ENCODE assay signal across 10 mouse cellular contexts in genomic region chr12:82616486-82616812, GRCm38 (mm10). TPM values are rescaled to one million over a fixed set of nuclear protein-coding genes. Genes with fewer than 3 reads are reported as not detected.
DNase-seq lines count a peak whose midpoint lies in the region; ATAC-seq and TF ChIP-seq lines count a peak whose summit lies in the region.
"Had no signal": no experiment of that assay in that cellular context is flagged by ENCODE, and none has a peak within 500 bp of the region (broad histone marks: within the 10 kb centered on the region; RNA-seq: fewer than 3 reads in every experiment).

No protein-coding gene starts in this region.

- H3K4me3 ChIP-seq in heart, adult 2 months: peak overlapping the region; percentile 64
- peak overlapping the region; percentile 76 for H3K4me3 ChIP-seq in heart, postnatal 0 days (ENCODE audit: low read depth, low read length)
- H3K4me3 ChIP-seq in liver, embryonic 16.5 days (ENCODE audit: low read depth, low read length): peak overlapping the region; percentile 50
- H3K4me3 ChIP-seq: myocyte had no signal

- H3K4me2 ChIP-seq in heart, postnatal 0 days (ENCODE audit: low read depth, low read length): peak overlapping the region; percentile 81
- peak overlapping the region; percentile 62 for H3K4me2 ChIP-seq in liver, embryonic 16.5 days (ENCODE audit: low read depth, low read length)

- intact Hi-C loops in heart, adult 2 months (cut with DNase I): loop anchor here (10.0 kb wide), 2 partner anchors 328 to 398 kb away; no protein-coding TSS in a partner anchor

- no peaks in the 10 kb centered on the region for H3K27me3 ChIP-seq in heart, adult 2 months (ENCODE audit: control insufficient read depth, insufficient read depth, low read length)
- H3K27me3 ChIP-seq in heart, postnatal 0 days (ENCODE audit: control insufficient read depth, insufficient read depth, low read length): no peaks in the 10 kb centered on the region
- H3K27me3 ChIP-seq in liver, embryonic 16.5 days (ENCODE audit: control insufficient read depth, insufficient read depth, low read depth, low read length): peaks cover 35% of the 10 kb centered on the region
- H3K27me3 ChIP-seq: CH12.LX had no signal

- H3K27ac ChIP-seq in heart, adult 2 months: peak overlapping the region; percentile 68
- H3K27ac ChIP-seq in heart, postnatal 0 days (ENCODE audit: low read depth): peak overlapping the region; percentile 37; the same call in 1 of the 2 replicates
- H3K27ac ChIP-seq in liver, embryonic 16.5 days (ENCODE audit: low read length): no peak overlapping the region

- WGBS in heart, adult 2 months: 4% methylated on average over 19 of the region's 19 CpGs
- WGBS in heart, postnatal 0 days: 2% methylated on average over 19 of the region's 19 CpGs
- WGBS in liver, embryonic 16.5 days (ENCODE audit: insufficient replicate concordance): 3% methylated on average over 19 of the region's 19 CpGs

- H3K9me3 ChIP-seq in heart, postnatal 0 days (replicated peaks; ENCODE audit: control insufficient read depth, low read length): no peaks in the 10 kb centered on the region
- no peaks in the 10 kb centered on the region for H3K9me3 ChIP-seq in liver, embryonic 16.5 days (replicated peaks; ENCODE audit: control insufficient read depth, low read length)

- no peaks in the 10 kb centered on the region for H3K79me2 ChIP-seq in heart, adult 2 months (replicated peaks; ENCODE audit: control insufficient read depth, insufficient read depth, low read length)

- H3K4me1 ChIP-seq in heart, adult 2 months (ENCODE audit: control insufficient read depth, insufficient read depth, low read length): no peaks in the 10 kb centered on the region
- H3K4me1 ChIP-seq in heart, postnatal 0 days (ENCODE audit: control insufficient read depth, insufficient read depth): peaks cover 19% of the 10 kb centered on the region
- no peaks in the 10 kb centered on the region for H3K4me1 ChIP-seq in liver, embryonic 16.5 days (ENCODE audit: control insufficient read depth, low read depth, low read length)

- H3K36me3 ChIP-seq in heart, adult 2 months (ENCODE audit: control insufficient read depth, insufficient read depth, low read length): no peaks in the 10 kb centered on the region
- H3K36me3 ChIP-seq in heart, postnatal 0 days (replicated peaks; ENCODE audit: control insufficient read depth, insufficient read depth, low read length): no peaks in the 10 kb centered on the region
- H3K36me3 ChIP-seq in liver, embryonic 16.5 days (ENCODE audit: control insufficient read depth, insufficient read depth): no peaks in the 10 kb centered on the region

- TF ChIP-seq POLR2A in heart, adult 2 months (IDR thresholded peaks at IDR 0.05; ENCODE audit: insufficient read depth, low read depth, low read length): no peak

- no peak for TF ChIP-seq EP300 in heart, adult 2 months (IDR thresholded peaks at IDR 0.05; ENCODE audit: insufficient read depth, low read depth, low read length)
- TF ChIP-seq EP300 in heart, postnatal 0 days (IDR thresholded peaks at IDR 0.05; ENCODE audit: low read depth): no peak

- peak in 1 of 2 experiments; percentile 14 for DNase-seq in heart, adult 2 months
- no peak for DNase-seq in heart, adult 18-20 months
- DNase-seq in R1 (ENCODE audit: low read depth, low spot score): peak; percentile 48
- no peak for DNase-seq in heart, postnatal 0 days (ENCODE audit: low spot score)
- DNase-seq in testis, postnatal 14 days (ENCODE audit: low spot score): peak; percentile 3

- no peak for ATAC-seq in heart, postnatal 0 days (ENCODE audit: insufficient read depth, low read depth)
- no peak for ATAC-seq in liver, embryonic 16.5 days (ENCODE audit: low read depth)
- ATAC-seq in megakaryocyte progenitor cell, adult 5-6 weeks (replicated peaks; ENCODE audit: poor library complexity): no peak
- no peak for ATAC-seq in CD4-positive, CD25-positive, alpha-beta regulatory T cell, adult 4 months

- no peak for TF ChIP-seq CTCF in heart, adult 2 months (IDR thresholded peaks at IDR 0.05)
- TF ChIP-seq CTCF in heart, postnatal 0 days (IDR thresholded peaks at IDR 0.05; ENCODE audit: low read depth): no peak

- peak overlapping the region; percentile 62 for H3K9ac ChIP-seq in heart, adult 2 months (ENCODE audit: low read depth, low read length)
- H3K9ac ChIP-seq in heart, postnatal 0 days (replicated peaks; ENCODE audit: low read depth, low read length): peak overlapping the region; percentile 59
- no peak overlapping the region for H3K9ac ChIP-seq in liver, embryonic 16.5 days (ENCODE audit: low read depth, low read length)

RNA-seq across cellular contexts. Expression of gene Rgs6, which starts 28.4 kb away (rescaled TPM):
- 10 to 100 TPM; 10.2 to 12.6 TPM for total RNA-seq in heart, adult 2 months (2021)
- 7.3 and 13.1 TPM in 2 replicates for polyA plus RNA-seq in heart, adult 2 months (2012; rRNA removed)
- total RNA-seq in heart, adult 18-20 months (2021): 10 to 100 TPM in 1 of 2 experiments, 1 to 10 TPM in 1; 8.8 to 11.5 TPM
- total RNA-seq in heart, postnatal 0 days (2014; rRNA removed; ENCODE audit: low replicate concordance): 12.1 and 16.8 TPM in 2 replicates
- polyA plus RNA-seq in heart, postnatal 0 days (2015; fragmentation: Nextera tagmentation; extraction: Ambion mirVana): 14.8 and 16.5 TPM in 2 replicates
- polyA plus RNA-seq in liver, embryonic 16.5 days (2015; fragmentation: Nextera tagmentation; extraction: Ambion mirVana): 0.07 and 0.20 TPM in 2 replicates
- not detected in 2 replicates for total RNA-seq in megakaryocyte progenitor cell, adult 5-6 weeks (2015)
- not detected in 2 replicates for total RNA-seq in megakaryocyte progenitor cell, adult 5-6 weeks (2017)
- under 1 TPM in 1 of 2 experiments, not detected in 1; 0.28 TPM for polyA plus RNA-seq in CD4-positive, CD25-positive, alpha-beta regulatory T cell, adult 4 months (2017; shearing (Covaris generic))
- total RNA-seq: CH12.LX had no signal
- polyA plus RNA-seq: myocyte had no signal

Comparison
In these comparisons a context has a peak if more than half of its experiments do, and no peak if none do; other contexts are left out.
1. DNase-seq: peak in R1 (single experiment) and testis, postnatal 14 days (single experiment); none in heart, adult 18-20 months (0 of 2) and heart, postnatal 0 days (single experiment).
2. RNA of gene Rgs6, which starts 28.4 kb away (total RNA-seq): 10.2 to 12.6 TPM in heart, adult 2 months, 12.1 to 16.8 TPM in heart, postnatal 0 days and 8.8 to 11.5 TPM in heart, adult 18-20 months; not detected in megakaryocyte progenitor cell, adult 5-6 weeks; every median in the first group is over 4 times any median in the second.
3. Peak in every context shown above with its lines, with median percentiles within 50 percentile points of each other: H3K4me3 ChIP-seq.